Mouse (Mus musculus) forebrain, postnatal 0 days (tissue): Measurements from ENCODE around the gene Dut. TPM values are rescaled to one million over a fixed set of nuclear protein-coding genes. Genes with fewer than 3 reads are reported as not detected.

Experiments used
- ATAC-seq: fragments of 200-750 bp; cut with Nextera tagmentation; 2 replicates; pipeline ENCODE4 v1.8.0; 2017; ENCODE audit warnings: mild to moderate bottlenecking, moderate library complexity
- DNase-seq: peaks from one replicate; pipeline ENCODE4 v3.0.0-alpha.2; 2015
- H3K27ac ChIP-seq: fragments of 300-500 bp; sonication (generic); 2 replicates; pipeline ENCODE4 v1.5.1; 2014; ENCODE audit warnings: low read depth, mild to moderate bottlenecking, antibody characterized with exemption, low read length, moderate library complexity, mixed read lengths
- H3K27me3 ChIP-seq: fragments of 300-500 bp; sonication (generic); 2 replicates; pipeline ENCODE4 v1.6.1; 2014; ENCODE audit warnings: mild to moderate bottlenecking, low read length, mixed read lengths; ENCODE audit not compliant: insufficient read depth
- H3K36me3 ChIP-seq: fragments of 300-500 bp; sonication (generic); 2 replicates; pipeline ENCODE4 v1.6.1; 2014; ENCODE audit warnings: mild to moderate bottlenecking, moderate library complexity; ENCODE audit not compliant: insufficient read depth
- H3K4me1 ChIP-seq: fragments of 300-500 bp; sonication (generic); 2 replicates; pipeline ENCODE4 v1.6.1; 2014; ENCODE audit warnings: antibody characterized with exemption; ENCODE audit not compliant: insufficient read depth
- H3K4me2 ChIP-seq: fragments of 300-500 bp; sonication (generic); 2 replicates; pipeline ENCODE4 v1.6.1; 2014; ENCODE audit warnings: low read depth, mild to moderate bottlenecking, moderate library complexity
- H3K4me3 ChIP-seq: fragments of 300-500 bp; sonication (generic); 2 replicates; pipeline ENCODE4 v1.5.1; 2014; ENCODE audit warnings: low read depth, low read length, mixed read lengths
- H3K9ac ChIP-seq: fragments of 300-500 bp; sonication (generic); 2 replicates; pipeline ENCODE4 v1.6.1; 2014; ENCODE audit warnings: mild to moderate bottlenecking
- H3K9me3 ChIP-seq: fragments of 300-500 bp; sonication (generic); 2 replicates; pipeline ENCODE4 v1.6.1; 2016; ENCODE audit warnings: low read length
- CTCF ChIP-seq: sonication (generic); IDR thresholded peaks from 2 replicates; pipeline ENCODE4 v1.5.1; 2016; ENCODE audit warnings: antibody characterized with exemption, control low read depth, low read depth
- WGBS: fragments of 180-500 bp; shearing (Covaris S2); extraction: QIAGEN DNeasy Blood & Tissue Kit; methylation state at CpG from one replicate; pipeline ENCODE4 v1.1.7; 2014; 5-methylcytosine and 5-hydroxymethylcytosine counted together
- polyA plus RNA-seq: library from polyadenylated mRNA; unstranded; fragments of >200 nt; fragmentation: Nextera tagmentation; extraction: Ambion mirVana; gene quantifications from 2 replicates; pipeline ENCODE4 v1.2.1, GENCODE M21; 2015
- total RNA-seq: library from RNA; depleted of rRNA; stranded (reverse); fragments of >200 nt; gene quantifications from 2 replicates; pipeline ENCODE4 v1.2.3, GENCODE M21; 2014

The Dut gene
- total and polyA plus RNA-seq, 2 experiments from 2014 or later, result 50.3 to 89.8 TPM

- ATAC-seq, result no peak
Observed at GRCm38 (mm10) chr2:125246669-125247068, 321 bp upstream of the Dut start.

GRCm38 (mm10) chr2:125247962-125248235 is 909 bp downstream of the Dut start:
- Histone ChIP-seq H3K4me1 (0 out of 2 replicates have a peak, but pooled peaks cover 3% of the 10 kb centered on the region), H3K4me2 (peak overlapping the region; percentile 56), H3K27me3 (no peaks in the 10 kb centered on the region), H3K36me3 (no peaks in the 10 kb centered on the region), H3K4me3 (peak overlapping the region; percentile 50), H3K9ac (peak overlapping the region; percentile 63), H3K9me3 (no peaks in the 10 kb centered on the region), H3K27ac (peak overlapping the region; percentile 90)
- no peak for TF ChIP-seq CTCF
- ATAC-seq, result no peak; the same call in 1 of the 2 replicates
- no peak for DNase-seq
- 0% methylated on average over 9 of the region's 9 CpGs for WGBS

More at GRCm38 (mm10) chr2:125246669-125247068, 321 bp upstream of the Dut start:
- Histone ChIP-seq H3K27ac (peak overlapping the region; percentile 90), H3K36me3 (no peaks in the 10 kb centered on the region), H3K4me1 (0 out of 2 replicates have a peak, but pooled peaks cover 3% of the 10 kb centered on the region), H3K9ac (peak overlapping the region; percentile 63), H3K4me3 (peak overlapping the region; percentile 50), H3K9me3 (no peaks in the 10 kb centered on the region), H3K4me2 (peak overlapping the region; percentile 56), H3K27me3 (no peaks in the 10 kb centered on the region)
- peak; percentile 17 for DNase-seq
- no peak for TF ChIP-seq CTCF
- 17% methylated on average over 9 of the region's 9 CpGs for WGBS

GRCm38 (mm10) chr2:125248256-125248655 is 1.3 kb downstream of the Dut start:
- Histone ChIP-seq H3K4me1 (0 out of 2 replicates have a peak, but pooled peaks cover 3% of the 10 kb centered on the region), H3K27ac (no peak overlapping the region), H3K27me3 (no peaks in the 10 kb centered on the region), H3K36me3 (no peaks in the 10 kb centered on the region), H3K9me3 (no peaks in the 10 kb centered on the region), H3K9ac (peak overlapping the region; percentile 63), H3K4me2 (peak overlapping the region; percentile 56), H3K4me3 (peak overlapping the region; percentile 50)
- TF ChIP-seq CTCF, result no peak
- DNase-seq (no peak), ATAC-seq (no peak)
- 2% methylated on average over 8 of the region's 8 CpGs for WGBS

GRCm38 (mm10) chr2:125249339-125249738 is 2.3 kb downstream of the Dut start:
- Histone ChIP-seq H3K9me3 (no peaks in the 10 kb centered on the region), H3K27me3 (no peaks in the 10 kb centered on the region), H3K36me3 (no peaks in the 10 kb centered on the region), H3K4me3 (no peak overlapping the region), H3K9ac (no peak overlapping the region), H3K4me1 (0 out of 2 replicates have a peak, but pooled peaks cover 3% of the 10 kb centered on the region), H3K4me2 (no peak overlapping the region), H3K27ac (no peak overlapping the region)
- ATAC-seq, result no peak
- DNase-seq, result no peak
- WGBS, result 70% methylated on average over 4 of the region's 4 CpGs
- TF ChIP-seq CTCF, result no peak

- no peak for DNase-seq
- Histone ChIP-seq H3K4me1 (0 out of 2 replicates have a peak, but pooled peaks cover 3% of the 10 kb centered on the region), H3K27me3 (no peaks in the 10 kb centered on the region), H3K36me3 (0 out of 2 replicates have a peak, but pooled peaks cover 3% of the 10 kb centered on the region), H3K9me3 (no peaks in the 10 kb centered on the region), H3K9ac (no peak overlapping the region), H3K27ac (no peak overlapping the region), H3K4me3 (no peak overlapping the region), H3K4me2 (no peak overlapping the region)
- no peak for ATAC-seq
- TF ChIP-seq CTCF, result peak; percentile 29; the same call in 1 of the 2 replicates
- WGBS, result 89% methylated on average over 4 of the region's 4 CpGs
Observed at GRCm38 (mm10) chr2:125249874-125250273, 2.9 kb downstream of the Dut start.

- Histone ChIP-seq H3K36me3 (peaks cover 6% of the 10 kb centered on the region), H3K4me2 (no peak overlapping the region), H3K9ac (no peak overlapping the region), H3K9me3 (no peaks in the 10 kb centered on the region), H3K27me3 (no peaks in the 10 kb centered on the region), H3K4me1 (no peaks in the 10 kb centered on the region), H3K4me3 (no peak overlapping the region), H3K27ac (no peak overlapping the region)
- WGBS, result 89% methylated on average over 4 of the region's 4 CpGs
- DNase-seq (no peak), ATAC-seq (no peak)
- no peak for TF ChIP-seq CTCF
Observed at GRCm38 (mm10) chr2:125251781-125252180, 4.8 kb downstream of the Dut start.

GRCm38 (mm10) chr2:125252275-125252674 is 5.3 kb downstream of the Dut start:
- H3K4me3 ChIP-seq, result no peak overlapping the region

More at GRCm38 (mm10) chr2:125252275-125252674, 5.3 kb downstream of the Dut start:
- no peaks in the 10 kb centered on the region for H3K27me3 ChIP-seq
- peak; percentile 72 for TF ChIP-seq CTCF
- peak; percentile 46 for DNase-seq
- H3K9me3 ChIP-seq, result no peaks in the 10 kb centered on the region
- no peak overlapping the region for H3K9ac ChIP-seq
- H3K36me3 ChIP-seq, result peaks cover 11% of the 10 kb centered on the region
- 67% methylated on average over 2 of the region's 2 CpGs for WGBS
- no peak overlapping the region for H3K4me2 ChIP-seq
- H3K27ac ChIP-seq, result no peak overlapping the region
- ATAC-seq, result no peak
- H3K4me1 ChIP-seq, result no peaks in the 10 kb centered on the region
